16 mouse cellular contexts compared by ENCODE assay signal in genomic region chr10:31212778-31213454, GRCm38 (mm10).
"Had no signal": no experiment of that assay in that cellular context is flagged by ENCODE, and none has a peak within 500 bp of the region (broad histone marks: within the 10 kb centered on the region; RNA-seq: fewer than 3 reads in every experiment).

No protein-coding gene starts in this region.

- H3K36me3 ChIP-seq: neural tube, embryonic 13.5 days; neural tube, embryonic 15.5 days; stomach, embryonic 15.5 days had no signal

- H3K27me3 ChIP-seq: neural tube, embryonic 13.5 days; neural tube, embryonic 15.5 days; stomach, embryonic 15.5 days had no signal

- H3K27ac ChIP-seq: neural tube, embryonic 13.5 days; neural tube, embryonic 15.5 days; stomach, embryonic 15.5 days; stomach, postnatal 0 days had no signal

- DNase-seq: retina, postnatal 1 day; right cerebral cortex, adult 18-20 months; right cerebral cortex, postnatal 14 days; right cerebral cortex, postnatal 25 days; right cerebral cortex, postnatal 4 days; spleen, adult 18-20 months; thymus, adult 18-20 months; thymus, adult 2 months; thymus, postnatal 14 days; thymus, postnatal 25 days; thymus, postnatal 36 days; thymus, postnatal 4 days had no signal

- H3K4me3 ChIP-seq: neural tube, embryonic 13.5 days; neural tube, embryonic 15.5 days; stomach, embryonic 15.5 days had no signal

- H3K4me1 ChIP-seq: neural tube, embryonic 13.5 days; neural tube, embryonic 15.5 days; stomach, embryonic 15.5 days had no signal

- H3K4me2 ChIP-seq: neural tube, embryonic 13.5 days; neural tube, embryonic 15.5 days; stomach, embryonic 15.5 days had no signal

- H3K9ac ChIP-seq: neural tube, embryonic 13.5 days; neural tube, embryonic 15.5 days; stomach, embryonic 15.5 days had no signal

- H3K9me3 ChIP-seq: neural tube, embryonic 13.5 days; neural tube, embryonic 15.5 days; stomach, embryonic 15.5 days had no signal
